Mouse (Mus musculus) heart, adult 2 months (tissue): ENCODE measurements at regions not wholly inside any gene's neighbourhood (a gene's known extent, or its start where the extent isn't known, plus 50 kb on each side); places are given as distances from the start of the nearest gene placed in this dataset.

Experiments used
- DNase-seq, 2 experiments: peaks; one replicate each; pipeline ENCODE4 v3.0.0; 2021
- H3K27ac ChIP-seq: fragments of 200-600 bp; 2 replicates; pipeline ENCODE4 v1.8.1; 2022
- H3K27me3 ChIP-seq: fragments of 200-500 bp; 2 replicates; pipeline ENCODE4 v1.6.1; 2012; ENCODE audit warnings: mild to moderate bottlenecking, low read length, inconsistent platforms, mixed read lengths; ENCODE audit not compliant: control insufficient read depth, insufficient read depth
- H3K36me3 ChIP-seq: fragments of 200-500 bp; 2 replicates; pipeline ENCODE4 v1.6.1; 2012; ENCODE audit warnings: low read length, inconsistent platforms; ENCODE audit not compliant: control insufficient read depth, insufficient read depth
- H3K4me1 ChIP-seq: fragments of 200-500 bp; 2 replicates; pipeline ENCODE4 v1.6.1; 2011; ENCODE audit warnings: low read length; ENCODE audit not compliant: control insufficient read depth, insufficient read depth
- H3K4me3 ChIP-seq: fragments of 200-600 bp; 2 replicates; pipeline ENCODE4 v1.8.1; 2022
- H3K79me2 ChIP-seq: fragments of 200-500 bp; replicated peaks from 2 replicates; pipeline ENCODE4 v1.6.1; 2012; ENCODE audit warnings: mild to moderate bottlenecking, inconsistent platforms, low read length, moderate library complexity, mixed read lengths; ENCODE audit not compliant: control insufficient read depth, insufficient read depth
- H3K9ac ChIP-seq: fragments of 200-500 bp; 2 replicates; pipeline ENCODE4 v1.6.1; 2012; ENCODE audit warnings: low read depth, mild to moderate bottlenecking, control low read depth, inconsistent platforms, low read length, mixed read lengths
- CTCF ChIP-seq: fragments of 200-600 bp; IDR thresholded peaks from 2 replicates; pipeline ENCODE4 v1.8.1; 2022; ENCODE audit warnings: antibody characterized with exemption, mild to moderate bottlenecking, moderate library complexity
- EP300 ChIP-seq: fragments of 200-500 bp; IDR thresholded peaks from 2 replicates; pipeline ENCODE4 v1.6.1; 2011; ENCODE audit warnings: low read depth, low read length, control low read depth; ENCODE audit not compliant: insufficient read depth
- POLR2A ChIP-seq: fragments of 200-500 bp; IDR thresholded peaks from 2 replicates; pipeline ENCODE4 v1.6.1; 2011; ENCODE audit warnings: mild to moderate bottlenecking, low read depth, low read length, control low read depth; ENCODE audit not compliant: insufficient read depth
- WGBS: fragments of 180-500 bp; shearing (Covaris S2); methylation state at CpG from one replicate; pipeline ENCODE4 v1.1.7; 2018; 5-methylcytosine and 5-hydroxymethylcytosine counted together
- intact Hi-C: fragments of 180-260 bp; cut with DNase I; formaldehyde crosslinking; loops from one replicate; pipeline ENCODE4 v1.15.1; 2025

- no peaks in the 10 kb centered on the region for H3K27me3 ChIP-seq
- intact Hi-C loops: no loop called here
- no peak for DNase-seq
- TF ChIP-seq CTCF (no peak), POLR2A (no peak), EP300 (no peak)
- no peaks in the 10 kb centered on the region for H3K4me1 ChIP-seq
- H3K9ac ChIP-seq: no peak overlapping the region
- H3K27ac ChIP-seq: no peak overlapping the region
- no peak overlapping the region for H3K4me3 ChIP-seq
- no peaks in the 10 kb centered on the region for H3K36me3 ChIP-seq
- H3K79me2 ChIP-seq: no peaks in the 10 kb centered on the region
- 63% methylated on average over 6 of the region's 6 CpGs for WGBS
Measured at GRCm38 (mm10) chr13:101611725-101612124, 156.3 kb downstream of the Pik3r1 start.

GRCm38 (mm10) chr13:101606184-101606730 lies 161.8 kb downstream of the Pik3r1 start:
- Histone ChIP-seq H3K27me3 (no peaks in the 10 kb centered on the region), H3K9ac (no peak overlapping the region), H3K27ac (no peak overlapping the region), H3K4me1 (no peaks in the 10 kb centered on the region), H3K79me2 (no peaks in the 10 kb centered on the region), H3K4me3 (no peak overlapping the region), H3K36me3 (no peaks in the 10 kb centered on the region)
- intact Hi-C loops: no loop called here
- TF ChIP-seq CTCF: no peak
- 88% methylated on average over 1 of the region's 1 CpGs for WGBS
- no peak for DNase-seq

GRCm38 (mm10) chr13:101605685-101606084 lies 162.3 kb downstream of the Pik3r1 start:
- intact Hi-C loops: no loop called here
- TF ChIP-seq CTCF (no peak), EP300 (no peak), POLR2A (no peak)
- Histone ChIP-seq H3K4me3 (no peak overlapping the region), H3K9ac (no peak overlapping the region), H3K36me3 (no peaks in the 10 kb centered on the region), H3K27me3 (no peaks in the 10 kb centered on the region), H3K27ac (no peak overlapping the region), H3K4me1 (no peaks in the 10 kb centered on the region), H3K79me2 (no peaks in the 10 kb centered on the region)
- no peak for DNase-seq
- WGBS: 92% methylated on average over 4 of the region's 4 CpGs

- Histone ChIP-seq H3K27me3 (no peaks in the 10 kb centered on the region), H3K4me1 (no peaks in the 10 kb centered on the region), H3K4me3 (no peak overlapping the region), H3K27ac (no peak overlapping the region), H3K9ac (no peak overlapping the region), H3K79me2 (no peaks in the 10 kb centered on the region), H3K36me3 (no peaks in the 10 kb centered on the region)
- intact Hi-C loops: no loop called here
- TF ChIP-seq POLR2A (no peak), EP300 (no peak), CTCF (no peak)
- no peak for DNase-seq
- 65% methylated on average over 4 of the region's 4 CpGs for WGBS
Measured at GRCm38 (mm10) chr13:101605051-101605450, 163.0 kb downstream of the Pik3r1 start.

GRCm38 (mm10) chr13:101598126-101598485 lies 169.9 kb downstream of the Pik3r1 start:
- TF ChIP-seq POLR2A: no peak
- TF ChIP-seq CTCF: no peak
- no peak for TF ChIP-seq EP300
- H3K27me3 ChIP-seq: no peaks in the 10 kb centered on the region
- no peak overlapping the region for H3K27ac ChIP-seq
- H3K4me3 ChIP-seq: no peak overlapping the region
- H3K4me1 ChIP-seq: no peaks in the 10 kb centered on the region
- no peaks in the 10 kb centered on the region for H3K36me3 ChIP-seq
- 76% methylated on average over 7 of the region's 7 CpGs for WGBS
- DNase-seq: no peak
- no peak overlapping the region for H3K9ac ChIP-seq
- no peaks in the 10 kb centered on the region for H3K79me2 ChIP-seq
- intact Hi-C loops: no loop called here

GRCm38 (mm10) chr13:101597243-101598125 lies 170.5 kb downstream of the Pik3r1 start:
- DNase-seq: peak; percentile 13 to 23
- WGBS: 45% methylated on average over 14 of the region's 14 CpGs
- H3K27ac ChIP-seq: no peak overlapping the region
- intact Hi-C loops: no loop called here
- no peak for TF ChIP-seq POLR2A
- TF ChIP-seq EP300: 0 out of 2 replicates have a peak, but pooled peaks have one; percentile 29
- no peak for TF ChIP-seq CTCF
- H3K4me3 ChIP-seq: no peak overlapping the region
- H3K79me2 ChIP-seq: no peaks in the 10 kb centered on the region
- H3K36me3 ChIP-seq: no peaks in the 10 kb centered on the region
- no peaks in the 10 kb centered on the region for H3K4me1 ChIP-seq
- no peaks in the 10 kb centered on the region for H3K27me3 ChIP-seq
- no peak overlapping the region for H3K9ac ChIP-seq
